Mouse (Mus musculus) heart, postnatal 36 days (tissue): ENCODE data around the gene Kifc1. TPM values are rescaled to one million over a fixed set of nuclear protein-coding genes. Genes with fewer than 3 reads are reported as not detected.

ENCODE experiments used
- DNase-seq, 2 experiments: peaks; one replicate each; pipeline ENCODE4 v3.0.0; 2021 to 2022
- intact Hi-C: fragments of 180-260 bp; cut with DNase I; formaldehyde crosslinking; loops from one replicate; pipeline ENCODE4 v1.15.1; 2025
- microRNA-seq, 2 experiments: library from miRNA; unstranded; fragments of <30 nt; microRNA quantifications; one replicate each; pipeline ENCODE4 v1.2.0; 2021; ENCODE audit warnings: borderline number of aligned reads in 2 of 2
- total RNA-seq, 2 experiments: library from RNA; stranded (reverse); gene quantifications; 2 replicates each; pipeline ENCODE4 v1.2.3; 2021

The Kifc1 gene
- total RNA-seq, 2 experiments from 2014 or later: 0.87 to 1.5 TPM

- intact Hi-C loops: no loop called here
- peak; percentile 13 to 37 for DNase-seq
These were observed 25.0 kb downstream of the Kifc1 start for GRCm38 (mm10) chr17:33865330-33866030.

- DNase-seq: no peak
These were observed 32.6 kb downstream of the Kifc1 start for GRCm38 (mm10) chr17:33857816-33858215.

GRCm38 (mm10) chr17:33851331-33851730, 39.1 kb downstream of the Kifc1 start:
- no peak for DNase-seq
- intact Hi-C loops: no loop called here

More at GRCm38 (mm10) chr17:33857816-33858215, 32.6 kb downstream of the Kifc1 start:
- intact Hi-C loops: no loop called here

GRCm38 (mm10) chr17:33848139-33848538, 42.3 kb downstream of the Kifc1 start:
- no peak for DNase-seq
- intact Hi-C loops: no loop called here

- intact Hi-C loops: loop anchor here (2.0 kb wide), 1 partner anchor 47 kb away; the partner anchor contains the start of gene Kifc1
- DNase-seq: no peak
These were observed 46.3 kb downstream of the Kifc1 start for GRCm38 (mm10) chr17:33844196-33844595.

GRCm38 (mm10) chr17:33842966-33843795, 47.3 kb downstream of the Kifc1 start, which contains the start of gene Cd320:
TSS of gene Cd320 (plus strand) at chr17:33843091.
- peak; percentile 89 to 96 for DNase-seq
- intact Hi-C loops: no loop called here

GRCm38 (mm10) chr17:33829561-33829960, 60.9 kb downstream of the Kifc1 start:
- no peak for DNase-seq
- intact Hi-C loops: no loop called here

- intact Hi-C loops: no loop called here
- peak; percentile 71 to 74 for DNase-seq
These were observed 61.6 kb downstream of the Kifc1 start for GRCm38 (mm10) chr17:33828892-33829291.

- intact Hi-C loops: loop anchor here (2.0 kb wide), 1 partner anchor 388 kb away; no protein-coding TSS in a partner anchor
- DNase-seq: peak; percentile 73 to 75
These were observed 63.6 kb downstream of the Kifc1 start for GRCm38 (mm10) chr17:33826850-33827249.

Small RNAs within 50 kb of the gene (microRNA-seq; reads per million reads assigned to microRNA genes)
- 0 reads per million in 2 experiments for gene Gm27740

Other genes starting within 250 kb of the Kifc1 start
- 10 to 100 TPM; 82.5 to 83.7 TPM for gene Hnrnpm, start 203.8 kb downstream of the Kifc1 start, total RNA-seq
- 100 to 1,000 TPM; 141 to 157 TPM for gene March2, start 172.0 kb downstream of the Kifc1 start, total RNA-seq
- 100 to 1,000 TPM; 269 to 304 TPM for gene Rab11b, start 130.1 kb downstream of the Kifc1 start, total RNA-seq
- 10 to 100 TPM; 18.2 to 58.8 TPM for gene Angptl4, start 108.8 kb downstream of the Kifc1 start, total RNA-seq
- 10 to 100 TPM; 55.7 to 81.7 TPM for gene Kank3, start 80.1 kb downstream of the Kifc1 start, total RNA-seq
- 100 to 1,000 TPM; 764 to 784 TPM for gene Rps28, start 66.1 kb downstream of the Kifc1 start, total RNA-seq
- gene Ndufa7, start 66.1 kb downstream of the Kifc1 start, total RNA-seq: 100 to 1,000 TPM; 648 to 672 TPM
- gene Cd320, start 47.6 kb downstream of the Kifc1 start, total RNA-seq: 10 to 100 TPM; 28.6 to 34.6 TPM
- not detected for gene Gm7029, start 16.8 kb downstream of the Kifc1 start, total RNA-seq
- gene Platr17, start 14.5 kb upstream of the Kifc1 start, total RNA-seq: not detected
- gene Daxx, start 18.8 kb upstream of the Kifc1 start, total RNA-seq: 10 to 100 TPM; 15.7 to 18.0 TPM
- 100 to 1,000 TPM; 103 to 112 TPM for gene Tapbp, start 25.2 kb upstream of the Kifc1 start, total RNA-seq
- 10 to 100 TPM; 20.1 to 20.6 TPM for gene Zbtb22, start 25.2 kb upstream of the Kifc1 start, total RNA-seq
- 10 to 100 TPM; 38.7 TPM for gene Rgl2, start 38.9 kb upstream of the Kifc1 start, total RNA-seq
- 10 to 100 TPM; 77.0 to 84.7 TPM for gene Pfdn6, start 49.7 kb upstream of the Kifc1 start, total RNA-seq
- gene Wdr46, start 50.0 kb upstream of the Kifc1 start, total RNA-seq: 10 to 100 TPM; 10.1 to 11.5 TPM
- 1 to 10 TPM; 2.7 to 2.9 TPM for gene B3galt4, start 60.8 kb upstream of the Kifc1 start, total RNA-seq
- gene Vps52, start 65.2 kb upstream of the Kifc1 start, total RNA-seq: 10 to 100 TPM; 38.8 to 41.4 TPM
- gene Rps18, start 65.3 kb upstream of the Kifc1 start, total RNA-seq: 100 to 1,000 TPM; 411 to 417 TPM
- gene H2-K1, start 109.7 kb upstream of the Kifc1 start, total RNA-seq: 100 to 1,000 TPM in 1 of 2 experiments, 10 to 100 TPM in 1; 79.0 to 116 TPM
- gene Ring1, start 134.0 kb upstream of the Kifc1 start, total RNA-seq: 10 to 100 TPM; 14.0 to 15.1 TPM
- gene H2-Ke6, start 137.4 kb upstream of the Kifc1 start, total RNA-seq: 100 to 1,000 TPM; 107 to 121 TPM
- 10 to 100 TPM; 56.9 to 60.7 TPM for gene Slc39a7, start 141.0 kb upstream of the Kifc1 start, total RNA-seq
- gene Rxrb, start 141.2 kb upstream of the Kifc1 start, total RNA-seq: 10 to 100 TPM; 39.8 to 41.8 TPM
- gene Col11a2, start 148.8 kb upstream of the Kifc1 start, total RNA-seq: 1 to 10 TPM in 1 of 2 experiments, under 1 TPM in 1; 0.98 to 1.9 TPM
- not detected for gene H2-Oa, start 201.7 kb upstream of the Kifc1 start, total RNA-seq
- 1 to 10 TPM; 4.0 to 6.5 TPM for gene H2-DMa, start 228.9 kb upstream of the Kifc1 start, total RNA-seq
- 10 to 100 TPM; 80.5 to 87.0 TPM for gene Brd2, start 232.0 kb upstream of the Kifc1 start, total RNA-seq